Mouse (Mus musculus): ENCODE data around the gene Slc25a18.

DNA sequence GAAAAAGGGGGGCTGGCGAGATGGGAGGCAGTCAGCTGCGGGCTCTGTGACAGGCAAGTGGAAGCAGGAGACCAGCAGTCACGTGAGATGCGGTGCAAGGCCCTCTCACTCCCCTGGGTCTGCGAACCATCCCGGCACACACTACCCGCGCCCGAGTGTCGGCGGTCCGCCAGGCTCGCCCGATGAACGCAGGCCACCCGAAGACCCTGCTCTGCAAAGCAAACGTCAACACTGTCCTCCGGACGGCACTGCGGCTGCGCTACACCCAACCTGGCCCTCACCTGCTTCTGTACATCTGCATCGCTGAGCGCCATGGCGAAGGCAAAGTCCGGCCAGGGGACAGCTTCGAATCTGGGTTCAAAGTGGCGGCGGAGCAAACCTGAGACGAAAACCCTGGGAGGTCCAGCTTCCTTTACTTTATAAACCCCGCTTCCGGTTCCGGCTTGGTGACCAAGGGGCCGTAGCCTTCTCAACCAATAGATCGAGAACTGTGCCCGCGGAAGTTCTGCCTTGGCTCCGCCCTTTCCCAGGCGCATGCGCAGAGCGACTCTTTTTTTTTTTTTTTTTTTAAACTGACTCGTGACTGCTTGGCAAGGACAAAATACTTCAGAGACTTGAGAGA, 49.0 kb downstream of the Slc25a18 start, which contains the start of gene Atp6v1e1:
- TF ChIP-seq POLR2A (IDR thresholded peaks at IDR 0.05; ENCODE audit: control insufficient read depth, extremely low read depth, insufficient read depth, low read length, poor library complexity) (peak; percentile 66), CTCF (IDR thresholded peaks at IDR 0.05; ENCODE audit: borderline replicate concordance, control insufficient read depth, extremely low read depth, insufficient read depth, low read length, poor library complexity) (0 out of 2 replicates have a peak, but pooled peaks have one; percentile 21)

Measured in thymus, adult 2 months (tissue).